Mouse (Mus musculus) retina, postnatal 7 days (tissue): ENCODE measurements around the gene Etv3.
"Not testable (repeated sequence)": the region's sequence is repeated elsewhere in the genome, so short reads cannot be mapped to it uniquely, and the experiment has no call there.

Experiments
- DNase-seq: peaks from one replicate; pipeline ENCODE4 v3.0.0-alpha.2; 2012; ENCODE audit warnings: low read depth, low spot score

The Etv3 gene

GRCm38 (mm10) chr3:87525043-87525836, at the start of gene Etv3:
Etv3 (plus strand) TSS chr3:87525407.
- DNase-seq, result peak; percentile 83

GRCm38 (mm10) chr3:87477948-87478347, 47.3 kb upstream of the Etv3 start:
- not testable (repeated sequence) for DNase-seq

- DNase-seq, result not testable (repeated sequence)
These were observed 46.6 kb upstream of the Etv3 start for GRCm38 (mm10) chr3:87478596-87478995.

GRCm38 (mm10) chr3:87479230-87479629, 46.0 kb upstream of the Etv3 start:
- not testable (repeated sequence) for DNase-seq

- no peak for DNase-seq
These were observed 37.8 kb upstream of the Etv3 start for GRCm38 (mm10) chr3:87487392-87487791.

- DNase-seq, result no peak
These were observed 37.3 kb upstream of the Etv3 start for GRCm38 (mm10) chr3:87487911-87488310.

GRCm38 (mm10) chr3:87498266-87498665, 26.9 kb upstream of the Etv3 start:
- DNase-seq, result no peak

- peak; percentile 65 for DNase-seq
These were observed 26.1 kb upstream of the Etv3 start for GRCm38 (mm10) chr3:87499072-87499471.

GRCm38 (mm10) chr3:87500088-87501055, 24.8 kb upstream of the Etv3 start:
- DNase-seq, result no peak

- DNase-seq, result no peak
These were observed 24.1 kb upstream of the Etv3 start for GRCm38 (mm10) chr3:87501151-87501550.

GRCm38 (mm10) chr3:87502771-87503170, 22.4 kb upstream of the Etv3 start:
- no peak for DNase-seq

- peak; percentile 44 for DNase-seq
These were observed 20.9 kb upstream of the Etv3 start for GRCm38 (mm10) chr3:87504330-87504729.

- DNase-seq, result no peak
These were observed 20.3 kb upstream of the Etv3 start for GRCm38 (mm10) chr3:87504749-87505425.

- DNase-seq, result no peak
These were observed 18.5 kb upstream of the Etv3 start for GRCm38 (mm10) chr3:87506456-87507416.

- peak; percentile 83 for DNase-seq
These were observed 16.9 kb upstream of the Etv3 start for GRCm38 (mm10) chr3:87508205-87508901.

- no peak for DNase-seq
These were observed 16.1 kb upstream of the Etv3 start for GRCm38 (mm10) chr3:87509061-87509460.

- DNase-seq, result no peak
These were observed 14.4 kb upstream of the Etv3 start for GRCm38 (mm10) chr3:87510832-87511231.

- no peak for DNase-seq
These were observed 13.0 kb upstream of the Etv3 start for GRCm38 (mm10) chr3:87511971-87512765.

- no peak for DNase-seq
These were observed 9.6 kb upstream of the Etv3 start for GRCm38 (mm10) chr3:87515567-87516081.
